Mouse (Mus musculus): ENCODE measurements around the gene Ano7. TPM values are rescaled to one million over a fixed set of nuclear protein-coding genes. Genes with fewer than 3 reads are reported as not detected.
A peak's percentile ranks its signal among the peaks of the same experiment; 100 is the strongest.
"Not testable (repeated sequence)": the region's sequence is repeated elsewhere in the genome, so short reads cannot be mapped to it uniquely, and the experiment has no call there.

Gene Ano7
- polyA plus RNA-seq, 1 experiment from 2014 or later: 0.23 TPM

GRCm38 (mm10) chr1:93432087-93432486 lies 58.4 kb downstream of the Ano7 start:
- Histone ChIP-seq H3K27ac (ENCODE audit: low read depth, low read length) (no peak overlapping the region), H3K4me1 (replicated peaks; ENCODE audit: control insufficient read depth, insufficient read depth, low read length) (no peaks in the 10 kb centered on the region), H3K27me3 (ENCODE audit: control insufficient read depth, insufficient read depth, low read length) (no peaks in the 10 kb centered on the region), H3K9me3 (ENCODE audit: control insufficient read depth, low read length) (no peaks in the 10 kb centered on the region), H3K4me3 (ENCODE audit: low read depth, low read length) (no peak overlapping the region), H3K9ac (ENCODE audit: low read depth, low read length) (no peak overlapping the region), H3K4me2 (replicated peaks; ENCODE audit: low read depth, low read length) (no peak overlapping the region), H3K36me3 (ENCODE audit: control insufficient read depth, insufficient read depth, low read length) (peaks cover 3% of the 10 kb centered on the region; the same call in 1 of the 2 replicates)
- DNase-seq (ENCODE audit: low spot score) (no peak), ATAC-seq (ENCODE audit: low FRiP score) (no peak)
- 88% methylated on average over 6 of the region's 6 CpGs for WGBS

GRCm38 (mm10) chr1:93439321-93439720 lies 65.6 kb downstream of the Ano7 start:
- Histone ChIP-seq H3K4me2 (replicated peaks; ENCODE audit: low read depth, low read length) (no peak overlapping the region), H3K36me3 (ENCODE audit: control insufficient read depth, insufficient read depth, low read length) (no peaks in the 10 kb centered on the region), H3K27me3 (ENCODE audit: control insufficient read depth, insufficient read depth, low read length) (no peaks in the 10 kb centered on the region), H3K9ac (ENCODE audit: low read depth, low read length) (no peak overlapping the region), H3K9me3 (ENCODE audit: control insufficient read depth, low read length) (no peaks in the 10 kb centered on the region), H3K4me3 (ENCODE audit: low read depth, low read length) (no peak overlapping the region), H3K27ac (ENCODE audit: low read depth, low read length) (no peak overlapping the region), H3K4me1 (replicated peaks; ENCODE audit: control insufficient read depth, insufficient read depth, low read length) (no peaks in the 10 kb centered on the region; the same call in 1 of the 2 replicates)
- no peak for ATAC-seq (ENCODE audit: low FRiP score)
- 85% methylated on average over 1 of the region's 1 CpGs for WGBS
- no peak for DNase-seq (ENCODE audit: low spot score)

GRCm38 (mm10) chr1:93444405-93445110 lies 70.8 kb downstream of the Ano7 start:
- H3K9me3 ChIP-seq (ENCODE audit: control insufficient read depth, low read length): no peaks in the 10 kb centered on the region
- WGBS: 5% methylated on average over 18 of the region's 18 CpGs
- no peaks in the 10 kb centered on the region for H3K36me3 ChIP-seq (ENCODE audit: control insufficient read depth, insufficient read depth, low read length)
- DNase-seq (ENCODE audit: low spot score): peak; percentile 71
- H3K9ac ChIP-seq (ENCODE audit: low read depth, low read length): peak overlapping the region; percentile 76
- no peaks in the 10 kb centered on the region; the same call in 1 of the 2 replicates for H3K4me1 ChIP-seq (replicated peaks; ENCODE audit: control insufficient read depth, insufficient read depth, low read length)
- peak; percentile 65 for ATAC-seq (ENCODE audit: low FRiP score)
- peak overlapping the region; percentile 91 for H3K4me2 ChIP-seq (replicated peaks; ENCODE audit: low read depth, low read length)
- H3K27ac ChIP-seq (ENCODE audit: low read depth, low read length): peak overlapping the region; percentile 71; the same call in 1 of the 2 replicates
- no peaks in the 10 kb centered on the region for H3K27me3 ChIP-seq (ENCODE audit: control insufficient read depth, insufficient read depth, low read length)
- H3K4me3 ChIP-seq (ENCODE audit: low read depth, low read length): peak overlapping the region; percentile 88

DNA sequence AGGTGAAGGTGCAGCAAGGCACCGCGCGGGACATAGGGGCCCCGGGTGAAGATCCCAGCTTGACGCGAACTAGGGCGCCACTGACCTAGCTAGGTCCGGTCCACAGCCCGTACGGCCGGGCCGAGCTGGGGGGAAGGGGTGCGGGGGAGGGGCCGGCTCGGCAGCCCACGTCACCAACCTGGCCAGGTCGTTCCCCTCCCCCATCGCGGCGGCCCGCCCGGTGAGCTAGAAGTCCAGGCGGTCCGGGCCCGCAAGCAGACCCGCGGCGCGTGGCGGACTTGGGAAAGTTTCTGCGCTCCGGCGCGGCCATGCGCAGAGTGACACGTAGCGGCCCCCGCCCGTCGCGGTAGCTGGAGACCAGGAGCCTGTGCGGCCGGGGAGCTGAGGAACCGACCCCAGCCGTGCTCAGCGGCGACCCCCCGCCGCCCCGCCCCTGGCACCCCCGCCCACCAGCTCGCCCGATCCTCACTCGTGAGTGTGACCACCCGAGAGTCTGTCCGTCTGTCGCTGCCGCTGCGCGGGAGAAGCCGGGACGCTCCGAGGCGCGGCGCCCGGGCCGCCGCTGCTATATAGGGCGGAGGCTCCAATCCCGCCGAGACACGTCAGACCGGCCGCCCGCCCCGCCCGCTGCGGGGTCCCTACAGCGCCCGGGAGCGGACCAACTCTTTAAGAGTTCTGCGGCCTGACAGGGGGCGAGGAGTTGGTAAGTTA lies 71.5 kb downstream of the Ano7 start:
- H3K9ac ChIP-seq (ENCODE audit: low read depth, low read length): peak overlapping the region; percentile 76
- WGBS: under 1% methylated on average over 57 of the region's 84 CpGs
- DNase-seq (ENCODE audit: low spot score) (peak; percentile 80), ATAC-seq (ENCODE audit: low FRiP score) (peak; percentile 92)
- peak overlapping the region; percentile 71 for H3K27ac ChIP-seq (ENCODE audit: low read depth, low read length)
- H3K9me3 ChIP-seq (ENCODE audit: control insufficient read depth, low read length): no peaks in the 10 kb centered on the region
- H3K27me3 ChIP-seq (ENCODE audit: control insufficient read depth, insufficient read depth, low read length): no peaks in the 10 kb centered on the region
- peak overlapping the region; percentile 88 for H3K4me3 ChIP-seq (ENCODE audit: low read depth, low read length)
- peak overlapping the region; percentile 91 for H3K4me2 ChIP-seq (replicated peaks; ENCODE audit: low read depth, low read length)
- H3K36me3 ChIP-seq (ENCODE audit: control insufficient read depth, insufficient read depth, low read length): no peaks in the 10 kb centered on the region
- no peaks in the 10 kb centered on the region; the same call in 1 of the 2 replicates for H3K4me1 ChIP-seq (replicated peaks; ENCODE audit: control insufficient read depth, insufficient read depth, low read length)

DNA sequence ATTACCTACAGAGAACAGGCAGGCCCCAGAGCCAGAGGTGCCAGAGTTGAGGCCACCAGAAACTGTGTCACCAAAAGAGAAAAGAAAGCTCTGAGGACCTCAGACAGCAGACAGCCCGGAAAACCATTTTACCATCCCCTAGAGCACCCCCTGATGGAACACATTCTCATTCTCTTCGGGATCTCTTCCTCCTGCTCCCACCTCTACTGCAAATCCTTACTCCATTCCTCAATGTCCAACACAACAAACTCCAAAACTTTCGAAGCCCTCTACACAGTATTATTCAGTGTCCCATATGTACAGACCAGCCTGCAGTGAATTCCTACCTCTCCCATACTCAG lies 72.1 kb downstream of the Ano7 start:
- Histone ChIP-seq H3K27ac (ENCODE audit: low read depth, low read length) (no peak overlapping the region), H3K4me1 (replicated peaks; ENCODE audit: control insufficient read depth, insufficient read depth, low read length) (no peaks in the 10 kb centered on the region; the same call in 1 of the 2 replicates), H3K36me3 (ENCODE audit: control insufficient read depth, insufficient read depth, low read length) (no peaks in the 10 kb centered on the region), H3K4me2 (replicated peaks; ENCODE audit: low read depth, low read length) (peak overlapping the region; percentile 91), H3K4me3 (ENCODE audit: low read depth, low read length) (peak overlapping the region; percentile 88), H3K9ac (ENCODE audit: low read depth, low read length) (peak overlapping the region; percentile 76), H3K9me3 (ENCODE audit: control insufficient read depth, low read length) (no peaks in the 10 kb centered on the region), H3K27me3 (ENCODE audit: control insufficient read depth, insufficient read depth, low read length) (no peaks in the 10 kb centered on the region)
- DNase-seq (ENCODE audit: low spot score) (no peak), ATAC-seq (ENCODE audit: low FRiP score) (no peak; the same call in 1 of the 2 replicates)
- WGBS: 18% methylated on average over 3 of the region's 3 CpGs

DNA sequence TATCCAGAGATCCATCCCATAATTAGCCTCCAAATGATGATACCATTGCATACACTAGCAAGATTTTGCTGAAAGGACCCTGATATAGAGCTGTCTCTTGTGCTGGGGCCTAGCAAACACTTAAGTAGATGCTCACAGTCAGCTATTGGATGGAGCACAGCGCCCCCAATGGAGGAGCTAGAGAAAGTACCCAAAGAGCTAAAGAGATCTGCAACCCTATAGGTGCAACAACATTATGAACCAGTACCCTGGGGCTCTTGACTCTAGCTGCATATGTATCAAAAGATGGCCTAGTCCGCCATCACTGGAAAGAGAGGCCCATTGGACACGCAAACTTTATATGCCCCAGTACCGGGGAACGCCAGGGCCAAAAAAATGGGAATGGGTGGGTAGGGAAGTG lies 76.4 kb downstream of the Ano7 start:
- not testable (repeated sequence) for H3K27ac ChIP-seq (ENCODE audit: low read depth, low read length); H3K4me1 ChIP-seq (replicated peaks; ENCODE audit: control insufficient read depth, insufficient read depth, low read length); DNase-seq (ENCODE audit: low spot score); H3K4me3 ChIP-seq (ENCODE audit: low read depth, low read length); H3K4me2 ChIP-seq (replicated peaks; ENCODE audit: low read depth, low read length); ATAC-seq (ENCODE audit: low FRiP score); H3K9me3 ChIP-seq (ENCODE audit: control insufficient read depth, low read length); H3K9ac ChIP-seq (ENCODE audit: low read depth, low read length); H3K27me3 ChIP-seq (ENCODE audit: control insufficient read depth, insufficient read depth, low read length); H3K36me3 ChIP-seq (ENCODE audit: control insufficient read depth, insufficient read depth, low read length)
- 80% methylated on average over 5 of the region's 5 CpGs for WGBS

- Histone ChIP-seq H3K27ac (ENCODE audit: low read depth, low read length) (no peak overlapping the region), H3K36me3 (ENCODE audit: control insufficient read depth, insufficient read depth, low read length) (no peaks in the 10 kb centered on the region), H3K27me3 (ENCODE audit: control insufficient read depth, insufficient read depth, low read length) (no peaks in the 10 kb centered on the region), H3K4me1 (replicated peaks; ENCODE audit: control insufficient read depth, insufficient read depth, low read length) (no peaks in the 10 kb centered on the region), H3K9ac (ENCODE audit: low read depth, low read length) (no peak overlapping the region), H3K4me3 (ENCODE audit: low read depth, low read length) (no peak overlapping the region), H3K4me2 (replicated peaks; ENCODE audit: low read depth, low read length) (no peak overlapping the region), H3K9me3 (ENCODE audit: control insufficient read depth, low read length) (no peaks in the 10 kb centered on the region)
- ATAC-seq (ENCODE audit: low FRiP score): no peak
- no peak for DNase-seq (ENCODE audit: low spot score)
Observed at GRCm38 (mm10) chr1:93453721-93454255, 80.1 kb downstream of the Ano7 start.
